Mouse (Mus musculus) frontal cortex, adult 2 months (tissue): ENCODE results near the gene Wbp11. TPM values are rescaled to one million over a fixed set of nuclear protein-coding genes. Genes with fewer than 3 reads are reported as not detected.

ENCODE experiments used
- polyA plus RNA-seq: library from polyadenylated mRNA; depleted of rRNA; stranded (reverse); fragments of >200 nt; gene quantifications from 2 replicates; pipeline ENCODE4 v1.2.3, GENCODE M21; 2012; rRNA removed

The Wbp11 gene
- polyA plus RNA-seq, 1 experiment = 72.5 TPM

Other genes starting within 250 kb of the Wbp11 start
- 0.34 TPM in 2 replicates for gene Plbd1, start 166.3 kb downstream of the Wbp11 start, polyA plus RNA-seq
- gene Gucy2c, start 46.5 kb downstream of the Wbp11 start, polyA plus RNA-seq = 0.10 and 0.13 TPM in 2 replicates
- 0.56 and 0.80 TPM in 2 replicates for gene Hist4h4, start 23.8 kb downstream of the Wbp11 start, polyA plus RNA-seq
- 103 and 145 TPM in 2 replicates for gene H2afj, start 20.0 kb downstream of the Wbp11 start, polyA plus RNA-seq
- gene BC049715, start 607 bp downstream of the Wbp11 start, polyA plus RNA-seq = 0.59 and 1.3 TPM in 2 replicates
- 3.8 and 4.2 TPM in 2 replicates for gene Smco3, start 7.2 kb upstream of the Wbp11 start, polyA plus RNA-seq
- 0.50 and 0.62 TPM in 2 replicates for gene Art4, start 29.5 kb upstream of the Wbp11 start, polyA plus RNA-seq
- gene Mgp, start 47.6 kb upstream of the Wbp11 start, polyA plus RNA-seq = 156 and 163 TPM in 2 replicates
- 0.18 TPM in 1 of 2 replicates, not detected in the other for gene Erp27, start 93.9 kb upstream of the Wbp11 start, polyA plus RNA-seq
- 0.50 and 1.1 TPM in 2 replicates for gene Pde6h, start 95.6 kb upstream of the Wbp11 start, polyA plus RNA-seq
- 25.5 and 28.9 TPM in 2 replicates for gene Arhgdib, start 113.7 kb upstream of the Wbp11 start, polyA plus RNA-seq